Mouse (Mus musculus): ENCODE measurements at regions not wholly inside any gene's neighbourhood (a gene's known extent, or its start where the extent isn't known, plus 50 kb on each side); places are given as distances from the start of the nearest gene placed in this dataset.

GRCm38 (mm10) chr13:44272746-44273524 lies 456.3 kb upstream of the Jarid2 start:
- TF ChIP-seq GATA1 (IDR thresholded peaks at IDR 0.05; ENCODE audit: low read length) (no peak), TAL1 (IDR thresholded peaks at IDR 0.05; ENCODE audit: low read length) (no peak)

Data from erythroblast, embryonic 14.5 days (primary cell).